Mouse (Mus musculus) gastrocnemius, adult 2 months (tissue): ENCODE measurements at regions not wholly inside any gene's neighbourhood (a gene's known extent, or its start where the extent isn't known, plus 50 kb on each side); places are given as distances from the start of the nearest gene placed in this dataset.
A peak's percentile ranks its signal among the peaks of the same experiment; 100 is the strongest.

Experiments used
- DNase-seq: peaks from one replicate; pipeline ENCODE4 v3.0.0; 2022
- H3K27ac ChIP-seq: fragments of 200-600 bp; 2 replicates; pipeline ENCODE4 v1.8.1; 2022; ENCODE audit warnings: mild to moderate bottlenecking
- H3K4me3 ChIP-seq: fragments of 200-600 bp; 2 replicates; pipeline ENCODE4 v1.8.1; 2022; ENCODE audit warnings: mild to moderate bottlenecking, moderate library complexity
- CTCF ChIP-seq: fragments of 200-600 bp; IDR thresholded peaks from 2 replicates; pipeline ENCODE4 v1.8.1; 2022; ENCODE audit warnings: antibody characterized with exemption, mild to moderate bottlenecking, moderate library complexity
- intact Hi-C: fragments of 180-260 bp; cut with DNase I; formaldehyde crosslinking; loops from one replicate; pipeline ENCODE4 v1.15.1; 2025

GRCm38 (mm10) chr2:173350405-173350804 lies 74.1 kb upstream of the Pmepa1 start:
- H3K4me3 ChIP-seq: no peak overlapping the region
- peak; percentile 4 for DNase-seq
- H3K27ac ChIP-seq: no peak overlapping the region
- intact Hi-C loops: no loop called here
- TF ChIP-seq CTCF: no peak

- no peak overlapping the region for H3K4me3 ChIP-seq
- intact Hi-C loops: no loop called here
- no peak for TF ChIP-seq CTCF
- H3K27ac ChIP-seq: no peak overlapping the region
- peak; percentile 11 for DNase-seq
Measured at GRCm38 (mm10) chr2:173350831-173351230, 74.5 kb upstream of the Pmepa1 start.

GRCm38 (mm10) chr2:173351831-173352755 lies 75.8 kb upstream of the Pmepa1 start:
- Histone ChIP-seq H3K27ac (peak overlapping the region; percentile 78), H3K4me3 (peak overlapping the region; percentile 42)
- intact Hi-C loops: no loop called here
- peak; percentile 81 for DNase-seq
- TF ChIP-seq CTCF: no peak

GRCm38 (mm10) chr2:173352756-173353139 lies 76.4 kb upstream of the Pmepa1 start:
- DNase-seq: peak; percentile 33
- intact Hi-C loops: no loop called here
- Histone ChIP-seq H3K4me3 (peak overlapping the region; percentile 42; the same call in 1 of the 2 replicates), H3K27ac (peak overlapping the region; percentile 78)
- no peak for TF ChIP-seq CTCF

- no peak overlapping the region for H3K4me3 ChIP-seq
- TF ChIP-seq CTCF: no peak
- intact Hi-C loops: no loop called here
- peak; percentile 31 for DNase-seq
- H3K27ac ChIP-seq: peak overlapping the region; percentile 78
Measured at GRCm38 (mm10) chr2:173353435-173354241, 77.3 kb upstream of the Pmepa1 start.

GRCm38 (mm10) chr2:173356786-173357185 lies 80.5 kb upstream of the Pmepa1 start:
- H3K27ac ChIP-seq: no peak overlapping the region
- intact Hi-C loops: no loop called here
- no peak for TF ChIP-seq CTCF
- H3K4me3 ChIP-seq: no peak overlapping the region
- no peak for DNase-seq

- DNase-seq: no peak
Measured at GRCm38 (mm10) chr2:173365441-173366166, 89.3 kb upstream of the Pmepa1 start.

GRCm38 (mm10) chr2:173366734-173367133 lies 90.4 kb upstream of the Pmepa1 start:
- no peak overlapping the region for H3K4me3 ChIP-seq
- no peak for DNase-seq
- no peak for TF ChIP-seq CTCF
- H3K27ac ChIP-seq: no peak overlapping the region
- intact Hi-C loops: no loop called here

More at GRCm38 (mm10) chr2:173365441-173366166, 89.3 kb upstream of the Pmepa1 start:
- no peak for TF ChIP-seq CTCF
- intact Hi-C loops: no loop called here
- no peak overlapping the region for H3K4me3 ChIP-seq
- no peak overlapping the region for H3K27ac ChIP-seq

GRCm38 (mm10) chr2:173368899-173369298 lies 92.6 kb upstream of the Pmepa1 start:
- Histone ChIP-seq H3K4me3 (no peak overlapping the region), H3K27ac (no peak overlapping the region)
- no peak for DNase-seq
- intact Hi-C loops: no loop called here
- no peak for TF ChIP-seq CTCF

GRCm38 (mm10) chr2:173376926-173377325 lies 100.6 kb upstream of the Pmepa1 start:
- no peak for TF ChIP-seq CTCF
- intact Hi-C loops: no loop called here

GRCm38 (mm10) chr2:173377497-173378257 lies 101.3 kb upstream of the Pmepa1 start:
- peak; percentile 68 for DNase-seq
- TF ChIP-seq CTCF: no peak
- intact Hi-C loops: no loop called here
- Histone ChIP-seq H3K27ac (peak overlapping the region; percentile 61), H3K4me3 (no peak overlapping the region)

More at GRCm38 (mm10) chr2:173376926-173377325, 100.6 kb upstream of the Pmepa1 start:
- Histone ChIP-seq H3K4me3 (no peak overlapping the region), H3K27ac (no peak overlapping the region)
- no peak for DNase-seq

GRCm38 (mm10) chr2:173379736-173380135 lies 103.4 kb upstream of the Pmepa1 start:
- no peak for TF ChIP-seq CTCF
- Histone ChIP-seq H3K27ac (no peak overlapping the region), H3K4me3 (no peak overlapping the region)
- DNase-seq: no peak
- intact Hi-C loops: no loop called here
